Mouse (Mus musculus): ENCODE data around the gene Gstcd.

DNA sequence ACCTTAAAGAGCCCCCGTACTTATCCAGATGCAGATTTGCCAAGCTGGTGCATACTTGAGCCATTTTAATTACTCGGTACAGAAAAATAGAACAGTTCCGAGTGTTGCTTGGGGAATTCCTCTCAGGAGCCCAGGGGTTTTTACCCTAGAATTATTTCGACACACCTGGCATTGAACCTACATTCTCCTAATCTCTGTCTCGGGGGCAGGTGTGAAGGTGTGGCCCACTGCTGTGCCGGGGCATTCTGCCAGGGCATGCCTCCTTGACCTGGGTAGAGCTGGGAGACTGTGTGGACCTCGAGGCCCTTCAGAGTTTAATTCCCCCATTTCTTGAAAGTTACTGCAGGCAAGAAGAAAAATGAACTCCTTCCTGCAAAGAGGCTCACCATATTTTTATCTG lies 146.2 kb downstream of the Gstcd start:
- TF ChIP-seq CTCF (IDR thresholded peaks at IDR 0.05; ENCODE audit: control insufficient read depth, insufficient read depth, insufficient read length) = no peak
- TF ChIP-seq MYOG (IDR thresholded peaks at IDR 0.05; ENCODE audit: control insufficient read depth, extremely low read depth, insufficient read length) = no peak

Measured in C2C12 (cell line).